Comparison of ENCODE assay signal across 16 mouse cellular contexts in genomic region chr7:112144646-112145179, GRCm38 (mm10). TPM values are rescaled to one million over a fixed set of nuclear protein-coding genes. Genes with fewer than 3 reads are reported as not detected.
DNase-seq lines count a peak whose midpoint lies in the region; ATAC-seq and TF ChIP-seq lines count a peak whose summit lies in the region.
"Had no signal": no experiment of that assay in that cellular context is flagged by ENCODE, and none has a peak within 500 bp of the region (broad histone marks: within the 10 kb centered on the region; RNA-seq: fewer than 3 reads in every experiment).

No protein-coding gene starts in this region.

- WGBS in heart, embryonic 11.5 days (ENCODE audit: insufficient replicate concordance), result 61% methylated on average over 11 of the region's 11 CpGs
- WGBS in embryonic facial prominence, embryonic 12.5 days, result 21% methylated on average over 11 of the region's 11 CpGs

- TF ChIP-seq CTCF in embryonic fibroblast, embryonic 13.5 days (IDR thresholded peaks at IDR 0.05; ENCODE audit: borderline replicate concordance, insufficient read depth, low read length), result no peak

- no peak for ATAC-seq in heart, embryonic 11.5 days (replicated peaks; ENCODE audit: insufficient number of reproducible peaks, low FRiP score, low TSS enrichment)
- peak; percentile 84 for ATAC-seq in embryonic facial prominence, embryonic 12.5 days (ENCODE audit: insufficient number of reproducible peaks, insufficient read depth, low FRiP score, low TSS enrichment)
- ATAC-seq: CD4-positive, CD25-positive, alpha-beta regulatory T cell, adult 4 months; intestine, embryonic 15.5 days had no signal

- H3K4me2 ChIP-seq in heart, embryonic 11.5 days, result no peak overlapping the region
- no peak overlapping the region for H3K4me2 ChIP-seq in embryonic facial prominence, embryonic 12.5 days (replicated peaks)
- H3K4me2 ChIP-seq: intestine, embryonic 15.5 days; kidney, embryonic 15.5 days; liver, embryonic 13.5 days; neural tube, embryonic 12.5 days had no signal

- H3K9me3 ChIP-seq in heart, embryonic 11.5 days (replicated peaks; ENCODE audit: control insufficient read depth, low read length), result no peaks in the 10 kb centered on the region
- H3K9me3 ChIP-seq in embryonic facial prominence, embryonic 12.5 days, result no peaks in the 10 kb centered on the region
- H3K9me3 ChIP-seq: intestine, embryonic 15.5 days; kidney, embryonic 15.5 days; liver, embryonic 13.5 days; neural tube, embryonic 12.5 days had no signal

- peak overlapping the region; percentile 8; the same call in 1 of the 2 replicates for H3K27ac ChIP-seq in heart, embryonic 11.5 days (ENCODE audit: low read depth, low read length)
- peak overlapping the region; percentile 90 for H3K27ac ChIP-seq in embryonic facial prominence, embryonic 12.5 days
- peak overlapping the region; percentile 96 for H3K27ac ChIP-seq in embryonic fibroblast, embryonic 13.5 days (ENCODE audit: insufficient read depth, low read length)
- H3K27ac ChIP-seq: intestine, embryonic 15.5 days; kidney, embryonic 15.5 days; liver, embryonic 13.5 days; neural tube, embryonic 12.5 days had no signal

- no peak overlapping the region for H3K9ac ChIP-seq in heart, embryonic 11.5 days (ENCODE audit: low read depth, low read length)
- H3K9ac ChIP-seq in embryonic facial prominence, embryonic 12.5 days, result no peak overlapping the region
- H3K9ac ChIP-seq: intestine, embryonic 15.5 days; kidney, embryonic 15.5 days; liver, embryonic 13.5 days; neural tube, embryonic 12.5 days had no signal

- DNase-seq in heart, postnatal 10 days, result no peak
- DNase-seq in retina, postnatal 1 day, result peak; percentile 92
- no peak for DNase-seq in T-cell, adult 2 months (ENCODE audit: low spot score)
- no peak for DNase-seq in right cerebral cortex, adult 18-20 months
- DNase-seq: adrenal gland, postnatal 14 days; heart, adult 18-20 months; liver, embryonic 13.5 days had no signal

- peaks cover 23% of the 10 kb centered on the region for H3K4me1 ChIP-seq in heart, embryonic 11.5 days (ENCODE audit: control insufficient read depth, insufficient read depth, low read length)
- H3K4me1 ChIP-seq in embryonic facial prominence, embryonic 12.5 days, result peaks cover 27% of the 10 kb centered on the region
- peaks cover 28% of the 10 kb centered on the region for H3K4me1 ChIP-seq in embryonic fibroblast, embryonic 13.5 days (ENCODE audit: control insufficient read depth, insufficient read depth, low read length)
- H3K4me1 ChIP-seq: liver, embryonic 13.5 days had no signal

- intact Hi-C loops in heart, postnatal 10 days (cut with DNase I), result no loop called here

- H3K4me3 ChIP-seq in heart, embryonic 11.5 days (ENCODE audit: low read depth, low read length), result no peak overlapping the region
- H3K4me3 ChIP-seq in embryonic facial prominence, embryonic 12.5 days, result no peak overlapping the region
- no peak overlapping the region for H3K4me3 ChIP-seq in embryonic fibroblast, embryonic 13.5 days (ENCODE audit: insufficient read depth, low read length)
- H3K4me3 ChIP-seq: intestine, embryonic 15.5 days; kidney, embryonic 15.5 days; liver, embryonic 13.5 days; neural tube, embryonic 12.5 days had no signal

- H3K36me3 ChIP-seq in heart, embryonic 11.5 days (ENCODE audit: control insufficient read depth, insufficient read depth, low read length), result 0 out of 2 replicates have a peak, but pooled peaks cover 2% of the 10 kb centered on the region
- no peaks in the 10 kb centered on the region; the same call in 1 of the 2 replicates for H3K36me3 ChIP-seq in embryonic facial prominence, embryonic 12.5 days
- H3K36me3 ChIP-seq: intestine, embryonic 15.5 days; kidney, embryonic 15.5 days; liver, embryonic 13.5 days; neural tube, embryonic 12.5 days had no signal

- no peak for TF ChIP-seq POLR2A in embryonic fibroblast, embryonic 13.5 days (IDR thresholded peaks at IDR 0.05; ENCODE audit: low read depth, low read length)

- H3K27me3 ChIP-seq in heart, embryonic 11.5 days (ENCODE audit: control insufficient read depth, insufficient read depth, low read length), result no peaks in the 10 kb centered on the region
- H3K27me3 ChIP-seq in embryonic facial prominence, embryonic 12.5 days, result no peaks in the 10 kb centered on the region
- H3K27me3 ChIP-seq: intestine, embryonic 15.5 days; kidney, embryonic 15.5 days; liver, embryonic 13.5 days; neural tube, embryonic 12.5 days had no signal

RNA-seq across cellular contexts. Expression of gene Dkk3, which starts 14.1 kb away (rescaled TPM):
- polyA plus RNA-seq in heart, embryonic 11.5 days (2014; fragmentation: Nextera tagmentation; extraction: Ambion mirVana), result 72.4 and 97.5 TPM in 2 replicates
- 10 to 100 TPM; 44.1 to 77.0 TPM for total RNA-seq in heart, postnatal 10 days (2021)
- 40.1 and 46.8 TPM in 2 replicates for polyA plus RNA-seq in embryonic facial prominence, embryonic 12.5 days (2016; fragmentation: Nextera tagmentation; extraction: Ambion mirVana)
- polyA plus RNA-seq in embryonic fibroblast, embryonic 13.5 days (2011; ENCODE audit: insufficient read length, low read depth, missing spikeins), result 130 and 148 TPM in 2 replicates
- total RNA-seq: hematopoietic stem cell, adult 5-6 weeks; MEL had no signal

Comparison
In these comparisons a context has a peak if more than half of its experiments do, and no peak if none do; other contexts are left out.
1. H3K27ac ChIP-seq: peak in every context shown above with its lines; median percentile 96 in embryonic fibroblast, embryonic 13.5 days; 90 in embryonic facial prominence, embryonic 12.5 days; 8 in heart, embryonic 11.5 days.